Mouse (Mus musculus): ENCODE results near the gene Cdk17.

DNA sequence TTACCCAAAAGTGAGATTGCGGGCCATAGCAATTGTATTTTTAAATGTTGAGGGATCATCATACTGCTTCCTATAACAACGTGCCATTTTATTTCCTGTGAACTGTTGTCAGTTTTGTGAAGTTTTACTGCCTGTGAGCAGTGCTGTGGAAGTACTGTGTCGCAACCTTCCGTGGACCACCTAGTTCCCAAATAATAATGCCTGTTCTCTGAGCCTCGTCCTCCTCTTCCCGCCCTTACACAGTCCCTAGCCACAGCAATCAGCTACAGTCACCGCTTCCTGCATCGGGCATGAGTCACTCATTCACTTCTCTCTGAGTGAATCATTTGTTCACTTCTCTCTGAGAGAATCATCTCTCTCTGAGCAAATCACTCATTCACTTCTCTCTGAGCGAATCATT is 74.0 kb downstream of the Cdk17 start:
- no peak for TF ChIP-seq POLR2A (IDR thresholded peaks at IDR 0.05; ENCODE audit: low read depth, low read length)
- TF ChIP-seq CTCF (IDR thresholded peaks at IDR 0.05; ENCODE audit: extremely low read depth, insufficient read length, insufficient replicate concordance, low read depth, low read length), result no peak

All from small intestine, adult 2 months (tissue).